Mouse (Mus musculus): Measurements from ENCODE around the gene Hnrnpul2.
"Not testable (repeated sequence)": the region's sequence is repeated elsewhere in the genome, so short reads cannot be mapped to it uniquely, and the experiment has no call there.

The Hnrnpul2 gene

GRCm38 (mm10) chr19:8852236-8852928, 32.6 kb downstream of the Hnrnpul2 start:
- DNase-seq, result no peak

GRCm38 (mm10) chr19:8853117-8853516, 33.3 kb downstream of the Hnrnpul2 start:
- no peak for DNase-seq

GRCm38 (mm10) chr19:8857689-8858088, 37.9 kb downstream of the Hnrnpul2 start:
- DNase-seq, result peak in 1 of 2 experiments; percentile 33

GRCm38 (mm10) chr19:8859018-8859417, 39.2 kb downstream of the Hnrnpul2 start:
- DNase-seq, result peak; percentile 31 to 33

GRCm38 (mm10) chr19:8864265-8864664, 44.5 kb downstream of the Hnrnpul2 start:
- DNase-seq, result no peak

- not testable (repeated sequence) for DNase-seq
Observed at GRCm38 (mm10) chr19:8870381-8870780, 50.6 kb downstream of the Hnrnpul2 start.

- no peak for DNase-seq
Observed at GRCm38 (mm10) chr19:8870838-8871237, 51.0 kb downstream of the Hnrnpul2 start.

GRCm38 (mm10) chr19:8871267-8872186, 51.7 kb downstream of the Hnrnpul2 start, which contains the start of gene Ubxn1:
TSS of gene Ubxn1 (plus strand) at chr19:8871496.
- DNase-seq, result peak; percentile 97 to 98

- no peak for DNase-seq
Observed at GRCm38 (mm10) chr19:8872266-8872840, 52.5 kb downstream of the Hnrnpul2 start.

GRCm38 (mm10) chr19:8875031-8875430, 55.2 kb downstream of the Hnrnpul2 start:
- DNase-seq, result no peak

GRCm38 (mm10) chr19:8880311-8881033, 60.7 kb downstream of the Hnrnpul2 start, which contains the start of gene Uqcc3:
TSS of gene Uqcc3 (minus strand) at chr19:8880923.
- DNase-seq, result peak; percentile 87 to 89

- DNase-seq, result no peak
Observed at GRCm38 (mm10) chr19:8881034-8881392, 61.2 kb downstream of the Hnrnpul2 start.

GRCm38 (mm10) chr19:8883616-8884015, 63.8 kb downstream of the Hnrnpul2 start, which contains the start of the genes Lbhd1 and Gm49403:
TSS of gene Lbhd1 (plus strand) at chr19:8883732.
TSS of gene Gm49403 (plus strand) at chr19:8883930.
- no peak for DNase-seq
